Mouse (Mus musculus) bone marrow, adult 2 months (tissue): ENCODE results near the gene BC035947.

Source experiments
- CTCF ChIP-seq: fragments of 200-500 bp; IDR thresholded peaks from 2 replicates; pipeline ENCODE4 v1.5.1; 2011; ENCODE audit warnings: low read length, control low read depth; ENCODE audit not compliant: control insufficient read depth, insufficient read depth
- POLR2A ChIP-seq: fragments of 200-500 bp; IDR thresholded peaks from 2 replicates; pipeline ENCODE4 v1.6.1; 2011; ENCODE audit warnings: low read depth, mild to moderate bottlenecking, control low read depth, low read length, borderline replicate concordance; ENCODE audit not compliant: control insufficient read depth

DNA sequence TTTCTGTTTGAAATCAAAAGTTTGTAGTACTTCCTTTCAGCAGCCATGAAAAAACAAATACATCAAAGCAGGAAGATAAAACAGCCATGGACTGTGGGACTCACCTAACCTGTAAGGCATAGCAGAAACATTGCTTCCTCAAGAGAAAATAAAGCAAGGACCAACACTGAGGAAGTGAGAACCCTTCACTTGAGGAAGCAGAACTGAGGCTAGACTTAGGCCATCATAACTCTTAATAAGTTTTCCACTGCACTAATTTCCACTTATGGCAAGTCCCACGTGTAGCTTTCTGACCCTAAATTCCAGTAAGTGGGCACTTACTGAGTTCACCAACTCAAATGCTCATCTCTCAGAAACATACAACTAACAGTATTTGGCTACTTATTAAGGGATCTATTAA is 21.8 kb downstream of the BC035947 start:
- TF ChIP-seq POLR2A (no peak), CTCF (no peak)
